Mouse (Mus musculus): ENCODE measurements around the gene Egr2.

DNA sequence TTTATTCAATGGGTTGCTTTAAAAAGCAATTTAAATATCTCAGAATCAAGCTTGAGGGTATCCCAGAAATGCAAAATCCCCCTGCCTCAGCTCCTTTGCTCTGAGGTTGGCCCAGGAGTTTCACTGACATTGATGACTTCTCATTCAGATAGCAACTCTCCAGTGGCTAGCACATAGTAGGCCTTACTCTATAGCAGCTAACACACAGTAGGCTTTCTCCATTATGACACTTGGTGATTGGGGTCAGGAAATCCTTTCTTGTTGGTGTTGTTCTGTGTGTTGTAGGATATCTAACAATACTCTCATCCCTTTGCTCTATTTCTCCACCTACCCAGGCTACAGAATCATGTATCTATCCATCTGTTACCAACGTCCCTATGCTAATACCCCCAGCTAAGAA lies 25.9 kb downstream of the Egr2 start:
- no peak for TF ChIP-seq POLR2A (IDR thresholded peaks at IDR 0.05; ENCODE audit: borderline replicate concordance, low read depth, low read length)
- TF ChIP-seq CTCF (IDR thresholded peaks at IDR 0.05; ENCODE audit: low read depth, low read length), result no peak
